Mouse (Mus musculus) lung, postnatal 0 days (tissue): ENCODE data around the gene Pakap.

Source experiments
- CTCF ChIP-seq: IDR thresholded peaks from 2 replicates; pipeline ENCODE4 v1.5.1; 2016; ENCODE audit warnings: antibody characterized with exemption, mild to moderate bottlenecking
- EP300 ChIP-seq: IDR thresholded peaks from 2 replicates; pipeline ENCODE4 v1.6.1; 2016; ENCODE audit warnings: antibody characterized with exemption, mild to moderate bottlenecking, control low read depth

GRCm38 (mm10) chr4:57569711-57570110 is 1.7 kb downstream of the Pakap start:
- TF ChIP-seq CTCF (no peak), EP300 (peak; percentile 38)
